Mouse (Mus musculus) megakaryocyte, embryonic 14.5 days (primary cell): ENCODE results near the gene Tbx2. TPM values are rescaled to one million over a fixed set of nuclear protein-coding genes. Genes with fewer than 3 reads are reported as not detected.

Experiments used
- H3K27me3 ChIP-seq: replicated peaks from 2 replicates; pipeline ENCODE3; 2012; ENCODE audit warnings: inconsistent platforms
- H3K36me3 ChIP-seq: replicated peaks from 2 replicates; pipeline ENCODE3; 2012; ENCODE audit warnings: low read length, inconsistent platforms, mixed read lengths
- H3K4me1 ChIP-seq: 2 replicates; pipeline ENCODE4 v1.6.1; 2012; ENCODE audit warnings: inconsistent platforms
- H3K4me3 ChIP-seq: replicated peaks from 2 replicates; pipeline ENCODE3; 2012; ENCODE audit warnings: moderate library complexity, mild to moderate bottlenecking, inconsistent platforms
- H3K9me3 ChIP-seq: 2 replicates; pipeline ENCODE4 v1.6.1; 2012; ENCODE audit warnings: inconsistent platforms
- FLI1 ChIP-seq: IDR thresholded peaks from 2 replicates; pipeline ENCODE4 v1.6.1; 2012; ENCODE audit warnings: low read length, inconsistent platforms, mixed read lengths
- GATA1 ChIP-seq: IDR thresholded peaks from 3 replicates; pipeline ENCODE4 v1.6.1; 2012; ENCODE audit warnings: mixed read lengths, low read length, inconsistent platforms, borderline replicate concordance
- polyA plus RNA-seq: library from polyadenylated mRNA; stranded (reverse); fragments of >175 nt; gene quantifications from 2 replicates; pipeline ENCODE4 v1.2.3, GENCODE M21; 2012; ENCODE audit warnings: low replicate concordance; ENCODE audit not compliant: insufficient read depth

The Tbx2 gene
- polyA plus RNA-seq, 1 experiment, result 1.5 TPM

- no peak overlapping the region for H3K4me3 ChIP-seq
- no peaks in the 10 kb centered on the region for H3K36me3 ChIP-seq
- H3K4me1 ChIP-seq, result peaks cover 10% of the 10 kb centered on the region
- peaks cover 43% of the 10 kb centered on the region for H3K27me3 ChIP-seq
- no peaks in the 10 kb centered on the region for H3K9me3 ChIP-seq
- TF ChIP-seq GATA1, result no peak
- no peak for TF ChIP-seq FLI1
Measured at GRCm38 (mm10) chr11:85805779-85806178, 26.6 kb upstream of the Tbx2 start.

GRCm38 (mm10) chr11:85807353-85807752 lies 25.0 kb upstream of the Tbx2 start:
- H3K36me3 ChIP-seq, result no peaks in the 10 kb centered on the region
- no peak overlapping the region for H3K4me3 ChIP-seq
- H3K4me1 ChIP-seq, result peaks cover 25% of the 10 kb centered on the region
- H3K9me3 ChIP-seq, result no peaks in the 10 kb centered on the region
- TF ChIP-seq FLI1 (no peak), GATA1 (no peak)
- peaks cover 30% of the 10 kb centered on the region for H3K27me3 ChIP-seq

GRCm38 (mm10) chr11:85811229-85811628 lies 21.1 kb upstream of the Tbx2 start:
- Histone ChIP-seq H3K27me3 (peaks cover 33% of the 10 kb centered on the region), H3K4me3 (peak overlapping the region; percentile 74), H3K4me1 (peaks cover 28% of the 10 kb centered on the region), H3K9me3 (no peaks in the 10 kb centered on the region), H3K36me3 (no peaks in the 10 kb centered on the region)
- no peak for TF ChIP-seq FLI1
- TF ChIP-seq GATA1, result no peak

GRCm38 (mm10) chr11:85811676-85812075 lies 20.7 kb upstream of the Tbx2 start:
- H3K27me3 ChIP-seq, result peaks cover 34% of the 10 kb centered on the region
- no peaks in the 10 kb centered on the region for H3K36me3 ChIP-seq
- no peak overlapping the region for H3K4me3 ChIP-seq
- no peaks in the 10 kb centered on the region for H3K9me3 ChIP-seq
- H3K4me1 ChIP-seq, result peaks cover 28% of the 10 kb centered on the region
- TF ChIP-seq GATA1 (no peak), FLI1 (no peak)

- no peaks in the 10 kb centered on the region for H3K9me3 ChIP-seq
- peaks cover 40% of the 10 kb centered on the region for H3K27me3 ChIP-seq
- TF ChIP-seq FLI1 (no peak), GATA1 (no peak)
- H3K4me1 ChIP-seq, result peaks cover 28% of the 10 kb centered on the region
- H3K36me3 ChIP-seq, result no peaks in the 10 kb centered on the region
- H3K4me3 ChIP-seq, result no peak overlapping the region
Measured at GRCm38 (mm10) chr11:85812201-85812966, 20.0 kb upstream of the Tbx2 start.

- Histone ChIP-seq H3K36me3 (no peaks in the 10 kb centered on the region), H3K4me3 (no peak overlapping the region), H3K4me1 (peaks cover 32% of the 10 kb centered on the region), H3K27me3 (peaks cover 54% of the 10 kb centered on the region), H3K9me3 (no peaks in the 10 kb centered on the region)
- TF ChIP-seq GATA1 (no peak), FLI1 (no peak)
Measured at GRCm38 (mm10) chr11:85814678-85815077, 17.7 kb upstream of the Tbx2 start.

- Histone ChIP-seq H3K4me3 (no peak overlapping the region), H3K9me3 (no peaks in the 10 kb centered on the region), H3K27me3 (peaks cover 69% of the 10 kb centered on the region), H3K4me1 (peaks cover 21% of the 10 kb centered on the region), H3K36me3 (no peaks in the 10 kb centered on the region)
- TF ChIP-seq GATA1 (no peak), FLI1 (no peak)
Measured at GRCm38 (mm10) chr11:85816471-85816870, 15.9 kb upstream of the Tbx2 start.

GRCm38 (mm10) chr11:85818401-85818800 lies 13.9 kb upstream of the Tbx2 start:
- TF ChIP-seq GATA1 (no peak), FLI1 (no peak)
- Histone ChIP-seq H3K36me3 (no peaks in the 10 kb centered on the region), H3K9me3 (no peaks in the 10 kb centered on the region), H3K4me3 (no peak overlapping the region), H3K27me3 (peaks cover 66% of the 10 kb centered on the region), H3K4me1 (peaks cover 18% of the 10 kb centered on the region)

- TF ChIP-seq FLI1, result no peak
- Histone ChIP-seq H3K36me3 (peaks cover 3% of the 10 kb centered on the region), H3K4me1 (peaks cover 24% of the 10 kb centered on the region), H3K4me3 (no peak overlapping the region), H3K9me3 (no peaks in the 10 kb centered on the region), H3K27me3 (peaks cover 76% of the 10 kb centered on the region)
Measured at GRCm38 (mm10) chr11:85820959-85821358, 11.4 kb upstream of the Tbx2 start.

GRCm38 (mm10) chr11:85821659-85822058 lies 10.7 kb upstream of the Tbx2 start:
- peaks cover 24% of the 10 kb centered on the region for H3K4me1 ChIP-seq
- TF ChIP-seq GATA1 (no peak), FLI1 (no peak)
- peaks cover 3% of the 10 kb centered on the region for H3K36me3 ChIP-seq
- H3K4me3 ChIP-seq, result no peak overlapping the region
- H3K27me3 ChIP-seq, result peaks cover 80% of the 10 kb centered on the region
- no peaks in the 10 kb centered on the region for H3K9me3 ChIP-seq
